Mouse (Mus musculus) stomach, postnatal 0 days (tissue): ENCODE results near the gene Gbx2.

Source experiments
- CTCF ChIP-seq: IDR thresholded peaks from 2 replicates; pipeline ENCODE4 v1.5.1; 2016; ENCODE audit warnings: antibody characterized with exemption, low read depth, mild to moderate bottlenecking, moderate library complexity
- EP300 ChIP-seq: optimal IDR thresholded peaks from 2 replicates; pipeline ENCODE3; 2016; ENCODE audit warnings: antibody characterized with exemption

DNA sequence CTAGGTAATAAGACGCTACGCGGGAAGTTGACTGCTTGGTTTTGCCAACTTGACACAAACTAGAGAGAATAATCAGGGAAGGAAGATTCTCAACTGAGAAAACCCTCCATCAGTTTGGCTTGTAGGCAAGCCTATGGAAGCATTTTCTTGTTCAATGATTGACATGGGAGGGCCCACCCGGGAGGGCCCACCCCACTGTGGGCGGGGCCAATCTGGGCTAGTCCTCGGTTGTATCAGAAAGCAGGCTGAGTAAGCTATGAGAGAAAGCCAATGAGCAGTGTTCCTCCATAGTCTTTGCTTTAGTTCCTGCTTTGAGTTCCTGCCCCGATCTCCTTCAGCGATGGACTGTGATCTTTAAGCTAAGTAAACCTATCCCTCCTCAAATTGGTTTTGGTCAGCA is 45.4 kb upstream of the Gbx2 start:
- TF ChIP-seq CTCF (no peak), EP300 (no peak)
